Mouse (Mus musculus) MEL (cell line): ENCODE measurements around the gene Foxn2.
A peak's percentile ranks its signal among the peaks of the same experiment; 100 is the strongest.

Experiments used
- CTCF ChIP-seq, 3 experiments: IDR thresholded peaks in 2 of 3; conservative IDR thresholded peaks in 1 of 3; 2 replicates each; pipeline ENCODE4 v1.5.1; 2011 to 2012; ENCODE audit warnings: low read length in 3 of 3, low read depth in 2 of 3, mild to moderate bottlenecking in 2 of 3, improper control_type of control experiment in 1 of 3, inconsistent platforms in 1 of 3, mixed read lengths in 1 of 3, moderate library complexity in 1 of 3; ENCODE audit not compliant: control insufficient read depth in 1 of 3, insufficient read depth in 1 of 3, poor library complexity in 1 of 3, severe bottlenecking in 1 of 3
- E2F4 ChIP-seq: IDR thresholded peaks from 2 replicates; pipeline ENCODE4 v1.6.1; 2011; ENCODE audit warnings: low read depth, low read length, improper control_type of control experiment, borderline replicate concordance
- EP300 ChIP-seq, 2 experiments: IDR thresholded peaks; 2 replicates each; pipeline ENCODE4 v1.6.1; 2011; ENCODE audit warnings: improper control_type of control experiment in 2 of 2, low read length in 2 of 2, low read depth in 1 of 2, mild to moderate bottlenecking in 1 of 2
- GABPA ChIP-seq: IDR thresholded peaks from 2 replicates; pipeline ENCODE4 v1.6.1; 2012; ENCODE audit warnings: low read depth, mild to moderate bottlenecking, inconsistent platforms, low read length, improper control_type of control experiment, moderate library complexity
- JUND ChIP-seq: IDR thresholded peaks from 2 replicates; pipeline ENCODE4 v1.6.1; 2011; ENCODE audit warnings: low read depth, mild to moderate bottlenecking, improper control_type of control experiment, low read length
- KAT2A ChIP-seq: conservative IDR thresholded peaks from 2 replicates; pipeline ENCODE4 v1.6.1; 2012; ENCODE audit warnings: low read depth, low read length, improper control_type of control experiment, inconsistent platforms
- MAFK ChIP-seq: IDR thresholded peaks from 2 replicates; pipeline ENCODE4 v1.6.1; 2011; ENCODE audit warnings: low read depth, mild to moderate bottlenecking, low read length, improper control_type of control experiment, borderline replicate concordance
- NRF1 ChIP-seq: IDR thresholded peaks from 2 replicates; pipeline ENCODE4 v1.6.1; 2014; ENCODE audit warnings: low read depth, mild to moderate bottlenecking, inconsistent platforms, low read length, improper control_type of control experiment, moderate library complexity; ENCODE audit not compliant: poor library complexity, insufficient read depth, severe bottlenecking
- POLR2A ChIP-seq, 2 experiments: IDR thresholded peaks; 2 replicates each; pipeline ENCODE4 v1.6.1; 2011 to 2012; ENCODE audit warnings: low read length in 2 of 2, mild to moderate bottlenecking in 2 of 2, control low read depth in 1 of 2, improper control_type of control experiment in 1 of 2, low read depth in 1 of 2, moderate library complexity in 1 of 2; ENCODE audit not compliant: control insufficient read depth in 1 of 2, insufficient read depth in 1 of 2, poor library complexity in 1 of 2
- USF1 ChIP-seq: IDR thresholded peaks from 2 replicates; pipeline ENCODE4 v1.6.1; 2014; ENCODE audit warnings: low read depth, mild to moderate bottlenecking, inconsistent platforms, low read length, improper control_type of control experiment, moderate library complexity

GRCm38 (mm10) chr17:88466591-88466990 is 26.1 kb downstream of the Foxn2 start:
- TF ChIP-seq KAT2A (no peak), POLR2A (IDR thresholded peaks at IDR 0.05; ENCODE audit: control insufficient read depth in 1 of 2, insufficient read depth in 1 of 2, low read depth in 1 of 2, low read length in 2 of 2, poor library complexity in 1 of 2) (no peak), EP300 (IDR thresholded peaks at IDR 0.05; ENCODE audit: low read depth in 1 of 2, low read length in 2 of 2) (peak; percentile 73 to 77), GABPA (no peak), CTCF (IDR thresholded peaks at IDR 0.05 in 2 of 3, conservative IDR thresholded peaks at IDR 0.05 in 1 of 3; ENCODE audit: control insufficient read depth in 1 of 3, insufficient read depth in 1 of 3, low read depth in 2 of 3, low read length in 3 of 3, poor library complexity in 1 of 3, severe bottlenecking in 1 of 3) (no peak), NRF1 (no peak), JUND (no peak), USF1 (0 out of 2 replicates have a peak, but pooled peaks have one; percentile 12), E2F4 (no peak), MAFK (no peak)
